Mouse (Mus musculus) cortical plate, adult 2 months (tissue): Measurements from ENCODE around the gene Slc4a2.

Experiments used
- CTCF ChIP-seq: fragments of 200-500 bp; IDR thresholded peaks from 2 replicates; pipeline ENCODE4 v1.5.1; 2011; ENCODE audit warnings: mild to moderate bottlenecking, control low read depth, low read length; ENCODE audit not compliant: insufficient read depth; ENCODE audit errors: extremely low read depth
- POLR2A ChIP-seq: fragments of 200-500 bp; IDR thresholded peaks from 2 replicates; pipeline ENCODE4 v1.6.1; 2011; ENCODE audit warnings: mild to moderate bottlenecking, low read length, control low read depth; ENCODE audit not compliant: insufficient read depth; ENCODE audit errors: extremely low read depth

DNA sequence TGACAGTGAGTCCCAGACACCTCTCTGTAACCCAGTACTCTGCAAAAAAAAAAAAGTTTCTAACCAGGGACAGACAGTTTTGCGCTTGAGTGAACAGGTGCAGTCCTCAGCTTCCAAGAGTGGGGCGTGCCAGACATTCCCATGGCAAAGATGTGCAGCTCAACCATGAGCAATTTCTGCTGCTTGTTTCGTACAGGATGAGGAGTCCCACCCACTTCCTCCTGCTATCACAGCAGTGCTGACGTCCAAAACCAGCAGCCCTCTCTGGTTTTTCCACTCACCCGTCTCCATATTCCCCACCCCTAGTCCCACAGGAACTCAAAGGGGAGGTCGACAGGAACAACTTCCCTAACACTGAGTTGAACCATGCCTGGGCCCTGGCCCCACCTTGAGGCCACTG is 39.2 kb upstream of the Slc4a2 start:
- TF ChIP-seq CTCF = no peak
- TF ChIP-seq POLR2A = no peak
